Mouse (Mus musculus) granulocyte monocyte progenitor cell, adult 5-6 weeks (primary cell): ENCODE data around the gene Cd207. TPM values are rescaled to one million over a fixed set of nuclear protein-coding genes. Genes with fewer than 3 reads are reported as not detected.
A peak's percentile ranks its signal among the peaks of the same experiment; 100 is the strongest.

ENCODE experiments used
- ATAC-seq: replicated peaks from 2 replicates; pipeline ENCODE4 v1.8.0; 2016; ENCODE audit warnings: mild to moderate bottlenecking, moderate TSS enrichment, inconsistent platforms; ENCODE audit not compliant: poor library complexity, severe bottlenecking
- total RNA-seq, 2 experiments: library from RNA; stranded (forward) in 1 of 2; stranded (reverse) in 1 of 2; fragments of 200-712, 200-1000 nt in 1 of 2; fragments of >200 nt in 1 of 2; fragmentation: Nextera tagmentation in 1 of 2; gene quantifications; 2 replicates each; pipeline ENCODE4 v1.2.3; 2014 to 2017

The Cd207 gene
- not detected in 2 replicates for total RNA-seq (2014; fragmentation: Nextera tagmentation)
- total RNA-seq (2017): not detected in 2 replicates

GRCm38 (mm10) chr6:83677757-83678156 is at the start of gene Cd207:
Cd207 (minus strand) TSS chr6:83677857.
- no peak for ATAC-seq

DNA sequence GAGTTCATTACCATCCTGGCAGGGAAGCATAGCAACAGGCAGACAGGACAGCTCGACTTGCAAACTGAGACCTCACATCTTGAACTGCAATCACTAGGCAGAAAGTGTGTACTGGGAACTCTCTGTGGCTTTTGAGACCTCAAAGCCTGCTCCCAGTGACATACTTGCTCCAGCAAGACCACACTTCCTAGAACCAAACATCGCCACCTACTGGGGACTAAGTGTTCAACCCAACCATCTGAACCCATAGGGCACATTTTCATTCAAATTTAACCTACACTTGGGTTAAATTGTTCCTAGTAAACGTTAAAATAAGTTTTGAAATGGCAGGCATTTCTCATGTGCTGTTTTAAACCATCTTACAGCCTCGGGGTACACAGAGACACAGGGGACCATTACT is 49.5 kb upstream of the Cd207 start:
- 0 out of 2 replicates have a peak, but pooled peaks have one; percentile 41 for ATAC-seq

GRCm38 (mm10) chr6:83722526-83722925 is 44.9 kb upstream of the Cd207 start:
- no peak for ATAC-seq

DNA sequence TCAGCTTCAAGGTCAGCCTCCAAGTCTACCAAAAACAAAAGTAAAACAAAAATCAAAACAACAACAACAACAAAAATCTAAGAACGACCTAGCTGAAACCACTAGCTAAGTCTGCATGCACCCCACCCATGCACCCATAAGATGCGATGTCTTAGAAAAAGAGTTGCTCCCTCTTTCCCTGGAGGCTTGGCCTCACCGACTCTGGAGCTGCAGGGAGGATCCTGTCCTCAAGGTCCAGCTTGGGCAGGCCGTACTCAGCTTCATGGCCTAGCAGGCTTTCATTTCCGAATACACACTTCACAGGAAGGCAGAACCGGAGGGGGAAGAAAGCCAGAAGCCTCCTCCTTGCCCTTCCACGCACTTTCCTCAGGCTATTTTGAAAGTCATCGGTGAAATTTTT is 39.4 kb upstream of the Cd207 start:
- no peak for ATAC-seq

DNA sequence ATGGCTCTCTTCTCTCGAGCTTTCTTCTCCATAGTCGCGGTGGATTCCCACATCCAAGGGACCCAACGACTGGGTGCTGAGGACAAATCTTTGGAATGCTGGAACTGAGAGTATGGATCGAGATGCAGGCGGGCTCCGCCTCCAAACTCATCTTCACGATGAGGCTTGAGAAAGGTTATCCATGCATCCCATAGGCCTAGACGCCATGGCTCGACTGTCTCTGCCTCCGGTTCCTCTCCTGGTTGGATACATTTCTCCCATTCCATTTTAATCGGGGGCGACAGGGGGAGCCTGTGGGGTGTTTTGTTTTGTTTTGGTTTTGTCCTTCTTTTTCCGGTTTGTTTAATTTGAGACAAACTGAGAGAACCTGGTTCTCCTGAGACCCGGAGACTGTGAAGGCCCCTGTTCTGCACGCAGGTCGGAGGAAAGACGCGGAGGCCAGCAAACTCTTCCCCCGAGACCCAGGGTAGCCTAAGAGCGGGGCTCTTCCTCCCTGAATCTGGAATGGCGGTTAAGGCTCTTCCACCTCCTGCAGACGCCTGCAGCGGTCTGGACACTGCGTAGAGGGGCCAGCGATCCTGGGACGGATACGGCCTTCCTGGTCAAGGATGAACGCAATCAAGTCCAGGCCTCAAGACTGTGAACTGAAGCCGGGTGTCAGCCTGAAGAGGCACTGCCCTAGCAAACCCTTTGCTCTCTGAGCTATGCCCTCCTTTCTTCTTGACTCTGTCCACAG is 38.0 kb upstream of the Cd207 start:
- no peak for ATAC-seq

DNA sequence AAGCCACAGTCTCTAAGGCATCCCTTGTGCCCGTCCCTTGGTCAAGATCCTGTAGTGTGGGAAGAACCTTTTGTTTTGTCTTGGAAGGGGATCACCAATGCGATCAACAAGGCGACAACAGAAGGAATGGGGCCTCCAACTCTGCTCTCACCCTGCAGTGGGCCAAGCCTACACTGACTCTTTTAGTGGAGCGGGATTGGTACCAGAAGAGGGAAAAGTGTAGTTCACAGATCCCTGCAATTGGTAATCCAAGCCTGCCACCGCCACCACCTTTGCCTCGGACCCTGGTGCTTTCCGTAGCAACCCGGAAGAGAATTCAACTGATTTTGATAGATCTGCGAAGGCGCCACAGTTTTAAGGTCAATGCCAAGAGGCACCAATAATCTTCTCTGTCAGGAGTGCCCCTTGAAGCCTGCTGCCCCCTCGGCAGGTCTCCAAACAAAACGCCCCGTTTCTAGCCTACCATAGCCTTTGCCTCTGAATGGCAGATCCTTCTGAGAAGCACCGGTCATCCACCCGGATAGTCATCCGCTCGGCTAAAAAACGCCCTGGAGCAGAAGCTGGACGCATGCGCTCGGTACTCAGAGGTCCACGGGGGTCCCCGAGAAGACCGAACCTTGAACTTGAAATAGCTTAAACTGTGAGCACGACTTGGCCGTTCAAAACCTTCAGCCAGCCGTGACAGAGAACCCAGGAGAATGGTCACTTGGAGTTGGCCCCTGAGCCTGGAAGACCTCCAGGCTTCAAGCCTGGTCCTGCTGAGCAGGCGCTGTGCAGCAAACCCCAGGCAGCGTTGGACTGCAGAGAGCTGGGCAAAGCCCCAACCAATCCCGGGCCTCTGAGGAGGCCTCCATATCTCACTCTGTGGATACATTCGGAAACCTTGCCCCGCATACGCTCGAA is 36.8 kb upstream of the Cd207 start:
- ATAC-seq: no peak

DNA sequence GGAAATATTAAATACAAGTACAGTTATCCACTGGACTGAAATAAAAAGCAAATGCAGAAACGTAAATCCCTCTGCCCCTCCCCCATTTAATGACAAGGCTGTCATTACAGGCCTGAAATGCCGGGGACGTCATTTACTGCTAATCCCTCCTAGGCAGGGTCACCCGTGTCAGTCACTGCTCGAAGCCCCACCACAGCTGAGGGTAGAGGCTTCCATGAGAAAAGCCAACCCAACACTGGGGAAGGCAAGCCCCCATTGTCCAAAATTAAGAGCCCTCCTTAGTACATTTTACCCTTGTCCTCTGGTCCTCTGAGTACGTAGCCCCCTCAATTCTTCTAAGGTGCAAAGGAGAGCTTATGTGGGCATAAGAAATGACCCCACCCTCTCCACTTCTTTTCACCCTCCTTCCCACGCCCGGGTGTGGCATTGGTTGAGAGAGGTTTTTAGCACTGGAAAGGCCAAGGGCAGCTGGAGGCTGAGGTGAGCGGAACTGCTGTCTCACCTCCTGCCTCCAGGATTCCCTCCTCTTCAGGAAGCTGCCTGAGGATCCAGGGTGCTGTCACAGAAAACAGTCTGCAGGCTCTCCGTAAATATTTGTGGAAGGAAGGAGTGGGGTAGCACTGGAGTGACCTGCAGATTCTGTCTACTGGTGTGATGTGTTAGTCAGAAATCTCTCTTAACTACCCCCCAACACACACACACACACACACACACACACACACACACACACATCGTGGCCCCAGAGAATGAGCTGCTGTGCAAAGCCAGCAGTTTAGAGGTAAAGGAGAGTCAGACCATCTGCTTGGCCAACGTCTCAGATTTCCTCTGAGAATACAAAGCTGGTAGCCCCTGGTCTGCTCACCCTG is 35.8 kb upstream of the Cd207 start:
- no peak for ATAC-seq

DNA sequence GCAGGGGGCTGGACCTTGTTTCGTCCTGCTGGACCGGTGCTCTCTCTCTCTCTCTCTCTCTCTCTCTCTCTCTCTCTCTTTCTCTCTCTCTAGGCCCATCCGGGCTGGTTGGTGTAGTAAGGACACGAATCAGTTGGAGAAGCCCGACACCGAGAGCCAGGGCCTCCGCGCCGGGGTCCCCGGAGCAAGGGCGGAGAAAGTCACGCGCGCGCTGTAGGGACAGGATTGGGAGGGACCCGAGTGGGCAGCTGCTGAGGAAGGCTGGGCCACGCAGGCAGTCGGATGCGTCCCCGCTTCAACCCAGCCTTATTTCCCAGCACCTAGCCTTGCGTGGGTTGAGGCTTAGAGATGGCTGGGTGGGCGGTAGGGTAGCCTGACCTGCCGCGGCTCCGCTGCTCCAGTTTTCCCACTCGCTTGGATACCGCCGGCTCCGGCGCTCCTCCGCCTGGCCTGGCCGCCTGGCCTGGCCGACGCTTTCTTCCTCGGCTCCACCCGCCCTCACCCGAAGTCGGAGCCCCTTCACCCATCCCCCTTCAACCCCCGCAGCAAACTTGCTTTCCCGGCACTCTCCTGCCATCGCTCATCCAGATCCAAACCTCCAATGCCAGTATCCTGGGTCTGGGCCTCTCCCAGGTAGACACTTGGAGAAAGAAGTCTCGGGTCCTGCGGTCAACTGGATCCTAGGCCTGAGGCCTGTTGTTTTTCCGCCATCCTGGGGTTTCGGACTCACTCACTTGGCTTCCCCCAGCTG is 34.2 kb upstream of the Cd207 start:
- ATAC-seq: no peak

DNA sequence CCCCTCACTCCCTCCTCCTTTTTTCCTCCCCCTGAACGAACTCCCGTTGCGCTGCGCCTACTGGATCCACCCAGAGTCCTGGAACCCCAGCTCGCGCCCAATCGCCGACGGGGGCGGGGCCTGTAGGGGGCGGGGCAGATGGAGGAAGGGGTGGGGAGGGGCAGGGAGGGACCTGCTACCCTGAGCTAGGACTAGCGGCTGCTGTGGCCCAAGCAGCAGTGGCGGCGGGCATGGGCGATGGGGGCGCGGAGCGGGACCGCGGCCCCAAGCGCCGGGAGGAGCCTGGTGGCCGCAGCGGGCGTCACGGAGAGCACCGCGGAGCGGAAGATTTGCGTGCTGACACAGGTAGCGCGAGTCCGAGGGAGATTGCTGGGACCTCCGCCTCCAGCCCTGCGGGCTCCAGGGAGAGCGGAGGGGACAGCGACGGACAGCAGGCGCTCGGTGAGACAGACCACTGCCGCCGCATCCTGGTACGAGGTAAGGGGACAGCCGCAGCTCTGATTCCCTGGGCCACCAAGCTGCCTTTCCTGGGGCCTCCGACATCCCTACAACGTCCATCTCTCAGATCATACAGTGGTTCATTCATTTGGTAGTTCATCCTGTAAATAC is 33.5 kb upstream of the Cd207 start, which contains the start of gene Vax2:
TSS of gene Vax2 (plus strand) at position 198 of the 609 bp plus-strand sequence.
- peak; percentile 57 for ATAC-seq

GRCm38 (mm10) chr6:83710361-83711066 is 32.9 kb upstream of the Cd207 start:
- ATAC-seq: no peak

- peak; percentile 65 for ATAC-seq
These were observed 30.3 kb upstream of the Cd207 start for GRCm38 (mm10) chr6:83707738-83708510.

GRCm38 (mm10) chr6:83704701-83705100 is 27.0 kb upstream of the Cd207 start:
- no peak for ATAC-seq

GRCm38 (mm10) chr6:83704294-83704693 is 26.6 kb upstream of the Cd207 start:
- ATAC-seq: no peak

DNA sequence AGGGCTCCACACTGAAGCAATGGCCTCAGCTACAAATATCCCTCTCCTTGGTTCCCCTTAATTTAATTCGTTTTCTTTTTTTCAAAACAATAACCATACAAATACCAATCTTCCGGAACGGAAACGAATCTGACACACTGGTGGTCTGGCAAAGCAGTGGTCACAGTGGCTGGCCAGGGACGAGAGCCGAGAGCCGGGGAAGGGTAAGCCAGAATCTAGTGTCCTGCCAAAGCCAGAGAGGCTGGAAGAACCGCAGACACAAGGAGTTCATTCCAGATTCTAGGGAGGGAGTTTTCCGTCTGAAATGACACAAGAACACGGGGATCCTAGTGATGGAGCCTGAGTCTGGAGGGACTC is 26.0 kb upstream of the Cd207 start:
- no peak for ATAC-seq

GRCm38 (mm10) chr6:83703000-83703721 is 25.5 kb upstream of the Cd207 start:
- ATAC-seq: no peak

DNA sequence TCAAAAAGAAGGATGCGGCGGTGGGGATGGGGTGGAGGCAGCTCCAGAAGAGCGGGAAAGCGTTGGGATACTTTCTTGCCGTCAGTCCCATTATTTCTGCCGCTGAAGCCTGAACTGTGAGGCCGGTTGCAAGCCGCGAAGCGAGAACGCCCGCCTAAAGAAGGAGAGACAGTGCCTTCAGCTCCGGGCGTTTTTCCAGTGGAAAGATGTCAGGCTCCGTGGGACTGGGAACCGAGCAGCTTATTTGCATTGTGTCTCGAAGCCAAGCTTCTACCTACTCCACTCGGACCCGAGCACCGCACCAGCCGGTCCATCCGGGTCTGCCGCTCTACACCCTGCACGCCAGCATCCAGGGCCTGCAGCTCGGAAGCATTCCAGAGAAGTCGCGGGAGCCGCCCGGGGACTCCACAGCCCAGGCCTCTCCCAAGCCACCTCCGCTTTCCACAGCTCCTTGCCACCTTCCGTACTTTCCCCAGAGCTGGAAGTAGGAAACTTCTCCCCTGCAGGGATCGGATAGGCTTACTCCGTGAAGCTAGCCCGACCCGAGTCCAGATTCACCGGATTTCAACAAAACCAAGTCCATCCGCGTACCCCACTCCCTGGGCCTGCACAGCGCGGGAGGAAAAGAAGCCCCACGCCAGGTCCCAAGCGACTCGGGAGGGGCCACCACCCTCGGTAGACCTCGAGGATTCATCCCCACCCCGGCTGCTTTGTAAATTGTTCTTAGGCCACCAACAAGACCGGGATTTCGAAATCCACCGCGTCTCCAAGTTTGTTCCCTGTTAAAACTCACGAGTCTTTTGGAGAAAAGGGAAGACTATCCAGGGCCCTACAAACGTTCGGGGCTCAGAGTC is 24.7 kb upstream of the Cd207 start:
- 0 out of 2 replicates have a peak, but pooled peaks have one; percentile 20 for ATAC-seq
